Mouse (Mus musculus): ENCODE results near the gene Adarb2.

GRCm38 (mm10) chr13:8563161-8563560 lies 360.5 kb downstream of the Adarb2 start:
- TF ChIP-seq CTCF (IDR thresholded peaks at IDR 0.05) (no peak), EP300 (IDR thresholded peaks at IDR 0.05) (no peak)

All from lung, postnatal 0 days (tissue).